Mouse (Mus musculus) ovary, postnatal 36 days (tissue): ENCODE results near the gene Bpgm.

Source experiments
- DNase-seq: peaks from one replicate; pipeline ENCODE4 v3.0.0; 2022; ENCODE audit warnings: low spot score, mixed read lengths

The Bpgm gene

GRCm38 (mm10) chr6:34529992-34530391 lies 54.0 kb downstream of the Bpgm start:
- DNase-seq, result no peak

- DNase-seq, result no peak
Observed at GRCm38 (mm10) chr6:34533055-34533454, 57.0 kb downstream of the Bpgm start.

- no peak for DNase-seq
Observed at GRCm38 (mm10) chr6:34533896-34534295, 57.9 kb downstream of the Bpgm start.

GRCm38 (mm10) chr6:34542866-34543265 lies 66.9 kb downstream of the Bpgm start:
- no peak for DNase-seq

- no peak for DNase-seq
Observed at GRCm38 (mm10) chr6:34543303-34544206, 67.5 kb downstream of the Bpgm start.

- no peak for DNase-seq
Observed at GRCm38 (mm10) chr6:34544207-34544602, 68.2 kb downstream of the Bpgm start.

GRCm38 (mm10) chr6:34545286-34545685 lies 69.3 kb downstream of the Bpgm start:
- DNase-seq, result no peak

GRCm38 (mm10) chr6:34548406-34548990 lies 72.5 kb downstream of the Bpgm start:
- DNase-seq, result no peak

- DNase-seq, result peak; percentile 63
Observed at GRCm38 (mm10) chr6:34549017-34549416, 73.0 kb downstream of the Bpgm start.

GRCm38 (mm10) chr6:34552489-34553157 lies 76.6 kb downstream of the Bpgm start:
- no peak for DNase-seq

GRCm38 (mm10) chr6:34554291-34554997 lies 78.4 kb downstream of the Bpgm start:
- DNase-seq, result no peak
